Mouse (Mus musculus): ENCODE measurements at regions not wholly inside any gene's neighbourhood (a gene's known extent, or its start where the extent isn't known, plus 50 kb on each side); places are given as distances from the start of the nearest gene placed in this dataset.

DNA sequence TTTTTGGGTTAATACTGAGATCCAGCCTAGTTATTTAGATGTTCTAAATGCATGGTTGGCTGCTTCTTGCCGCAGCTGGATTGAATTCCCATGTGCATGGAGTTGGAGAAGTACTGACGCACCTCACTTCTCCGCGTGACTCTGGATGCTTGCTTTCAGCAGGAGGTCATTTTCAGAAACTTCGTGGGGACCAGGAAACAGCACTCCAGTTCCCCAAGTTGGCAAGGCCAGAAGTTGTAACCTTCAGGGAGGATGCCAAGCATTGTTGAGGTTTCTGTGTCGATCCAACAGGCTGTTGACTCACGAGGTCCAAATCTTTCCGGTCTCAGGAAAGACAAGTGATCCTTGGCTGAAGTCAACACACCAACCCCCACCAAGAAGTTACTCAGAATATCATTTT is 167.6 kb upstream of the Dpt start:
- DNase-seq (ENCODE audit: extremely low spot score), result no peak

DNA sequence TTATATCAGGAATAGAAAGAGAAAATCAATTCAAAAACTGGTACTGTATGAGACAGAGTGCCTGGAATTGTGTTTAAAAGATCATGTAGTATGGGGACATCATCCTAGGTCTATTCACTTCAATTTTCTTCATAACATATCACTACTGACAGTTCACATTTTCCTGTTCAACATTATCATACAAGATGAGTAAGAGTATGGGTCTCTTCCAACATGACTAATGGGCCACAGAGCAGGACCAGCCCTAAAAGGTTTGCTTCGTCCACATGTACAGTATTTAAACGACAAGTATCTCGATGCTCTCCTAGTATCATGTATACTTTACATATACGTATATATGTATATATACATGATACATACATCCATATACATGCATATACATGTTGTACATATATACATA is 164.8 kb upstream of the Atp1b1 start:
- no peak for DNase-seq (ENCODE audit: extremely low spot score)

DNA sequence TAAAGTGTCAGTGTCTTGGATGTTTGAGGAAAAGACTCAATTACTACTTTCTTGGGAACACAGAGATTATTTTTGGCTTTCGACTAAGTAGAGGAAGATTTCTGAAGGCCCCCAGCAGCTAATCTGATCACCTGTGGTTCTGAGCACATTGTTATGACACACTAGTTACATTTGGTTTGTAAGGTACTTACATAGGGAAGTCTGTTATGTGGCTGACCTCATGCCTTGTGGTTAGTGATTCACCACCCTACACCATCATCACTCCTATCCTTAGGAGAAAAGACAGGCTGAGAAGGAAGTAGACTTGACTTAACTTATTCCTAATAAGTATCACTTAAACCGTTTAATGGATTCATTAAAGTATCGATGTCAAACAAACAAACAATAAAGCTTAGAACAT is 164.3 kb upstream of the Atp1b1 start:
- DNase-seq (ENCODE audit: extremely low spot score), result no peak

DNA sequence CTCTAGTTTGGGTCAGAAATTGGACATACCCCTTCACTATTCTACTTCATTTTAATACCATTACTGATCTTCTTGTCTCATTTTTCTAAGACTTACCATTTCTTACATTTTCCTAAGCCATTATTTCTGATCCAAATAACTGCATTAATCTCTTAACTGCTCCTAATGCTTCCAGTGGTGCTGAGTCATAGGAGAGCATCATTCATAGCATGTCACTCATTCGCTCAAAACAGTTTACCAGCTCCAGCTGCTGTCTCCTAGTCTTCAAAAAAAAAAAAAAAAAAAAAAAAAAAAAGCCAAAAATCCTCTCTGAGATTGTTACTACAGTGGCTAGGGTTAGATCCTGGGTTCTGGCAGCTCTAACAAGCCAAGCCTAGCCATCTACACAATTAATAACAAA is 162.0 kb upstream of the Atp1b1 start:
- no peak for DNase-seq (ENCODE audit: extremely low spot score)

DNA sequence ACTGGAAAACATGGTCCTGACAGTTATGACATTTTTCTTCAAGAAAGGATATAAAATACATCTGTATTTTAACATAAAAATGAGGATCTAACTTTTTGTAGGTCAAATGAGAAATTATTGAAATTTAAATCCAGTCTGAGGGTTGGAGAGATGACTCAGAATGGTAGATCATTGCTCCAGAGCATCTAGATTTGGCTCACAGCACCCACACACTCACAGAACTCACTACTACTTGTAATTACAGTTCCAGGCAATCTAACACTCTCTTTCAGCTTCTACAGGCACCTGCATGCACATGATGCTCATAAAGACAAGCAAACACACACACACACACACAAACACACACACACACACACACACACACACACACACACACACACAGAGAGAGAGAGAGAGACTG is 159.7 kb upstream of the Atp1b1 start:
- no peak for DNase-seq (ENCODE audit: extremely low spot score)

DNA sequence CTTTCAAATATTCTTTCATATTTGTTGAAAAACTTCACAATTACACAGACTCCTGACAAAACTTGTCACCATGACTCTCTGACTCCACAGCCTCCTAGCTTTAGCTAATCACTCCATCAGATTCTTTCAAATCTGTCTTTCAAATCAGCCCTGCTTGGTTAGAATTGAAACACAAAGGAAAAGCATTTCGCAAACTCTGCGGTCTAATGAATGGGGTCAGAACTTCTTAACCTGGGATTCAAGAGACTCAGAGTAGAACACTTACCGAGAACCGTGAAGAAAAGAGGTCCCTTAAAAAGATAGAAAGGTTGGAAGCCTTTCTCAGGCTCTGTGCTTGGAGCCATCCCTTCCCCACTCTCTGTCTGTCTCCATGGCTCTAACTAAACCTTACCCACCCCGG is 148.9 kb upstream of the Atp1b1 start:
- DNase-seq (ENCODE audit: extremely low spot score), result no peak

DNA sequence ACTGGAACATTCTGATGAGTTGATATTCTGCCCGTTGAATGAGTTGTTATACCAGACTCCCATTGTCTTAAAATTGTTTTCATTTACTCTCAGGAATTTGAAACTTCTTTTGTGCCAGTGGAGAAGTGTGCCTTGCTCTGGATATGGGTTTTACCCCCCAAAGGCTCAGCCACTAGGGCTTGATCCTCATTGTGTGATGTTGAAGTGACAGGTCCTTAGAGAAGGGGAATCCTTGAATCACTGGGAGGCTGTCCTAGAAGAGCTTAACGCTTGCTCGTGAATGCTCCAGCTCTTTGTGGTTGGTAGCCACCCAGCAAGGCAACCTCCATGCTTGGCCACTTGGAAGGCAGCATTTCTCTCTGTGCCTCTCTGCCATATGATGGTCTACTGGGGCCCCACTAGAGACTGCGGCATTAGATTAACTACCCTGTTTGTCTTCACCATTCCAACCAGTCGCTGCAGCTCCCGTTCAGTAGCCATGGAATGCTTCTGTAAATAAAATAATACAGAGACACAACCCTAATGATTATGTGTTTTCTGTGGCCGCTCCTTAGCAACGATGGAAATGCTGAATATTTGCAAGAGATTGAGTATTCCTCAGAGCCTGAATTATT is 148.1 kb upstream of the Atp1b1 start:
- DNase-seq (ENCODE audit: extremely low spot score), result no peak

DNA sequence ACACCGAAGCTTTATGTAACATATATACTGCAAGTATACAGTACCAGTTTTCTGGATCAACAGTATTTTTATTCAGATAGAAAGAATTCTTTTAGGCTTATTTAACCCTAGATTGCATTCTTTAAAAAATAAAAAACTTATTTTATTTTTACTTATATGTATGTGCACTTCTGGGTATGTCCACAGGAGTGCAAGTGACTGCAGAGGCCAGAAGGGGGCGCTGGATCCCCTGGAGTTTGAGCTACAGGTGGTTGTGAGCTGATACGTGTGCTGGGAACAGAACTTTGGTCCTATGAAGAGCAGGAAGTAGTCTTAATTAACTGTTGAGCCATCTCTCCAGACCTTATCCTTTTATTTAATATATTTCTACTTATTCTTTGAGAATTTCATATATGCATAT is 145.3 kb upstream of the Atp1b1 start:
- DNase-seq (ENCODE audit: extremely low spot score), result no peak

DNA sequence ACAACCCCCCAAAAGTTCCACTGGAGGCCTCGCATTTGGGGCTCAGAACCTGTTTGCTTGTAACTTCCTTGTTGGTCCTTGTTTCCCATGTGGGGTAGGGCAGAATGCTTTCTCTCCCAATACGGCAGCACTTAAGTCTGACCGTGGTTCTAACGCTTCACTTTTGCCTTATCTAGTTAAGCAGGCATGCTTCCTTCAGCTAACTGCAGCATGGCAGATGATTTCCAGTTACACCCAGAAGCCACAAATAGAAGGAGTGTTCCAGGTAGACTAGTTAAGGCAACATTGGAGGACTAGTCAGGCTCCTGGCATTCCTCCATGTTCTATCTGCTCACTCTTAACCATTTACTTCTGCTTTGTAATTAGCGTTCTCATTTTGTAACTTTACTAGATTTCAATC is 144.4 kb upstream of the Atp1b1 start:
- no peak for DNase-seq (ENCODE audit: extremely low spot score)

DNA sequence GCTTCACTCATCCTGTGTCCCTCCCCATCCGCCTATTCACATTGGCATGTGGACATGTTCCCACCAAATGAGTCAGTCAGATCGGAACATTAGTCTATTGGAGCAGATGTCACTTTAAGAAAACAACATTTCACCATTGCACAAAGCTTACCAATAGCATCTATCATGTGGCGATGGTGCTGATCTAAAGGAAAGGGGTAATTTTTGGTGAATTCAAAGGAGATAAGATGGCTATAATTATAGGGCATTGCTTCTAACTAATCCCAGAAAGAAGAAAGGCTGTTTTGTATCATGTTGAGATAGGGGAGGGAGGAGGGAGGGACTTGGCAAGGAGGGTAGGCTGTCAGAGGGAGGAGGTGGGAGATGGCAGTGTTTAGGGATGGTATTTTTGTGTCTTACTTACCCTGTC is 132.1 kb upstream of the Atp1b1 start:
- DNase-seq (ENCODE audit: extremely low spot score), result no peak

DNA sequence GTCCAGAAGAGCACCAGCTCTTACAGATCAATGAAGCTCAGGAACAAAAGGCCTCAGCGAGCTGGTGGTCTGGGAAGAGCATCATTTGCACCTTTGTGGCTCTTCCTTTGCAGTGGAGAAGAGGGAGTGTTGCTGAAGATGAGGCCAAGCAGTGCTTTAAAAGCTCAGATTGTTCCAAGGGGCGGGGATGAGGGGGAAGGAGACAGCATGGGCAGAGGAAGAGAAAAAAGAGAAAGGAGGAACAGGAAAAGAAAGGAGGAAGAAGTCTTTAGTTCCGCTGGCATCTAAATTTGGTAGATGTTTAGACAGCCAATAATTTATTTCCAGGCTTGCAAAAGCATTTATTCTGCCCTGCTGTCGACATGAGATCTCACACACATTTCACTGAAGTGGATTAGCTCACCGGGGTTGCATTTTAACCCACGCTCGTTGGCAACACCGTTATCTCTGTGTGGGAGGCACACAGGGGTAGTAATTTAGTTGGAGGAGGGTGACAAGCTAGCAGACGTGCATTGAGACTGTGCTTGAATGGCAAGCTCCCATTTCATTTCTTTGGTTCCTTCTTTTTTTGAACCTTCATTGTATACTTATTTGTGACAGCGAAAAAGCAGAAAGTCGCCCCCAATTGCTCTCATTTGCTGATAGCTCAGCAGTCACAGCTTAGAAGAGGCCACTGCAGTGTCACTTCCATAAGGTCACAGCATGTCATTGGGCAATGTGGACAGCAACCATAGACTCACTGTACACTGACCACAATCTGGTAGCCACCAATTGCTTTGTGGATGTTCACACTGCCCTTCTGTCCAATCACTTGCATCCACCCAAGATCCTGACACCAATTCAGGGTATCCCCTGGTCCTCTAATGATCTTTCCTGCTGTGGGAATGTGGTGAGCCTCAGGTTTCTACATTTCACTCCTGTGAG is 128.2 kb upstream of the Atp1b1 start:
- DNase-seq (ENCODE audit: extremely low spot score), result no peak

DNA sequence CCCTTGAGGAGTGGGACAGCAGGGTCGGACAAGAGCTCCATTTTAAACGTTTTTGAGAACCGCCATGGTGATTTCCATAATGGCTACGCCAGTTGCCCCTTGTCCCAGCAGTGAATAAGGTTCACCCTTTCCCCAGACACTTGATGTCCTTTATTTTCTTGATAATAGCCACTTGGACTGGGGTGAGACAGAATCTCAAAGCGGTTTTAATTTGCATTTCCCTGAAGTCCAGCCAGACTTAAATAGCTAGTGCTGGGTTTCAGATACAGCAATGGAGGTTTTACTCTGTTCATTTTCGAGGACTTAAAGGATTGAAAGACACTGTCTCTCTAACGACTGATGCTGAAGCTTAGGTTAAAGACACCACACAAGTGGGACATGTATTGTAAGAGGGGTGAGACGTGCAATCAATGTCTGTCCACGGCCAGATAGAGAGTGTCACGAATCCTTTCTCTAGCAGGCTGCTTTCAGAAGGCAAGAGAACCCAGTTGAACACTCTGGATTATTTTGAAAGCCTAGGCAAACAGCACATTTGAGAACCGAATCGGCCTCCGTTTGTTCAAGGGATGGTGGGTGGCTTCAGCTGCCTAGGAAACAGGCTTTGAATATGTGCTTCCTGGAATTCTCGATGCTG is 118.8 kb upstream of the Atp1b1 start:
- DNase-seq (ENCODE audit: extremely low spot score), result peak; percentile 10

DNA sequence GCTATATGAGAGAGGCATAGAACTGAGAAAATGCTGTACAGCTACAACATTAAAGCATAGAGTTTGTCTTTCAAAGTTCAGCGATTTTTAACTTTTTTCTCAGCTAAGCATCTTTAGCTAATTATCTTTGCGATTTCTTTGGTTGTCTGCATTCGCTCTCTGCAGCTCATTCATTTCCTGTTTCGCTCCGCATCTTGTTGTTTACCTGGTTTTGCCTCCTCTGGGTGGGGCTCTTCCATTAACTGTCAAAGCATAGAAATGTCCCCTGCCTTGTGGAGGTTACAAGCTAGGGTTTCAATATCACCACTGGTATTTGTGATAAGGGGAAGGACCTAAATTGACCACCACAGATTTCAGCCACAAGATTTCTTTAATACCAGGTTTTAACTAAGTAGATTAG is 115.5 kb upstream of the Atp1b1 start:
- no peak for DNase-seq (ENCODE audit: extremely low spot score)

DNA sequence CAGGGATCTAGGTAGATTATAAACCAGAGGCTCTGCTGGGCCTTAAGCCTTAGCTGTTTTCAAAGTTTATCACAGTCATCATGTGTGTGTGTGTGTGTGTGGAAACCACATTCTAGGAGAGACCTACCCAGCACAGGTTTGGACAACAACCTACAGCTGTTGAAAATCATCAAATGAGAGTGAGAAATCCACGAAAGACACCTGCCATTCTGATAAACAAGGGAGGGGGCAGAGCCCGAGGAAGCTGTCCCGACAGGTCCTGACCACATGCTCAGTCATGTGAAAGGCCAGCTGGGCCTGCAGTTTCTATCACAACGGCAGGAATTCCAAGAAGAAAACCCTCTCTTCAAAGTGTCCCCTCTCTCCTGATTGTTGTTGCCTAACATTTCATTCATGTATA is 114.0 kb upstream of the Atp1b1 start:
- no peak for DNase-seq (ENCODE audit: extremely low spot score)

DNA sequence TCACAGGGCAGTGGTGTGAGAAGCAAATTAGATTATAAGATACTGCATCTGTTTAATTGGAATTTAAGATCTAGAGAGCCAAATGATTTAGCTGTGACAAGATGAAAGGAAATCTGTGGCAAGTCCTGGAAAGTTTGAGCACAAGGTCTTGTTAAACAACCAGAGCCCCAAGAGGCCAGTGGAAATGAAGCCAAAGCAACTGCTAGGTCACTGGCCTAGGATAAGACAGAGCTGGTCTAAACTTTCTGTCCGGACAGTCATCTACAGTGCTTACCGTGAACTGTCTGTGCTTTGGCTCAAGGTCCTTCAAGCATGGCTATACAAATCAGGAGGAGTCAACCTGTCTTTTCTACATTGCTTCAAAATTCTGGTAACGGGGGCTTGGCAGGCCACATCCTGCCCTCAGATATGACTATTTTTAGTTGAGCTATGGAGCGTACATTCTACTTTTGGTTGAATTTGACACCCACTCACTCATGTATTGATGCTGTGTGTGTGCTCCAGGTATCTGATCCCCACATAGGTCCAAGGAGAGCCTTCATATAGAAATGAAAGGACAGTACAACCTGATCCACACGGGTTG is 113.4 kb upstream of the Atp1b1 start:
- no peak for DNase-seq (ENCODE audit: extremely low spot score)

DNA sequence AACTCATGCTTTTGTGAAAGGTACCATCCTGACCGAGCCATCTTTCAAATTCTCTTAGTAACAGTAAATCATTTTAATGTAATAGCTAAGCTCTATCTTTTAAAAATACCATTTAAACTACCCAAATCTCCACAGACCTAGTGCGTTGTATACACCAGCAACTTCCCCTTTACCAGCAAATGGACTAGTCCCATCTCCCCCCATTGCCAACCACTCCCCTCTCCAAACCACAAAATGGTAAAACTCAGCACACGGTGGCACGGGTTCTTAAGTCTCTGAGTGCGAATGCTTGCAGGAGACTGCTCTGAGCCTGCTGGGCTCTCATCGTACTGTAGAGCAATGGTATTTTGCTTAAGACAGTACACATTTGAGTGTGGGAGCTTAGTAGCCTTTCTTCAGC is 106.7 kb upstream of the Atp1b1 start:
- DNase-seq (ENCODE audit: extremely low spot score), result no peak

DNA sequence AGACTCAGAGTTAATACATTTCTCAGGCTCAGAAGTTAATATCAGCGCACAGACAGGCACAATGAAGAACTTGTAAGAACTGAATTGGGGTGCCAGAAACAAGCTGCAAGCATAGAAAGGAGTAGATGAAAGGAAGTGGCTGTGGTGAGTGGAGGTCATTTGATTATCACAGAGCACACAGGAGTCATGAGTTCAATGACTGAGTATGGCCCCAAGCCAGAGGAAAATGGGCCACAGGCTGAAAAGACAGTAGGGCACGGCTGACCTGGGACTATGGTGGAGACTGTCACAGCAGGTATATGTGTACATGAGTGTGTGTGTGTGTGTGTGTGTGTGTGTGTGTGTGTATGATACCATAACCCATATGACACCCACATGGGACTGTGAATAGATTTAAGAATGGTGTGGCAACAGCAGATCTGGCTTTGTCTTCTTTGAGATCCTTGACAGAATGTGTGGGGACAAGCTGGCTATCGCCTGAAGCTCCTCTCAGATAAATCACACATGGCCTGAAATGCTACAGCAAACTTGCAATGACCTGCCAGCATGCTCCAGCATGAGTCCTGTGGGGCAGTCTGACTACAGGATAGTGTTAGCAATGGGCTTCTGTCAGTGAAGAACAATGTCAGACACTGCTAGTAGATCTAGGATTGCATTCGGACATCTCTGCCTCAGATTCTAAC is 101.5 kb upstream of the Atp1b1 start:
- no peak for DNase-seq (ENCODE audit: extremely low spot score)

DNA sequence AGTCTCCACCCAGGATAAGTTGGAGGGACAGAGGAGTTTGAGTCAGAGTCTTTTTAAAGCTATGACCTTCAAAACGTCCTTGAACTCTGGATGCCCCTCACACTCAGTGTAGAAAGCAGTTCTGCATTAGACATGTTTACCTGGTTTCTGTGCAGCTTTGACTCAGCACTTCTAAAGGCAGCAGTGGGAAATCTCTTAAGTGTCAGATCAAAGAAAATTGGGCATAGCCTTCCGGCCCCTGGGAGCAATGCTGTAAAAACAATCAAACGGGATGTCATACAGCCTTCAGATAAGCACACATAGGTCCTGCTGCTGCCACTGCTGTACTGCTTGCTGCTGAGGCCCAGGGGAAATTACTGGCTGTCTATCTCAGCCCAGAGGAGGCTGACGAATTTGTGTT is 94.5 kb upstream of the Atp1b1 start:
- no peak for DNase-seq (ENCODE audit: extremely low spot score)

DNA sequence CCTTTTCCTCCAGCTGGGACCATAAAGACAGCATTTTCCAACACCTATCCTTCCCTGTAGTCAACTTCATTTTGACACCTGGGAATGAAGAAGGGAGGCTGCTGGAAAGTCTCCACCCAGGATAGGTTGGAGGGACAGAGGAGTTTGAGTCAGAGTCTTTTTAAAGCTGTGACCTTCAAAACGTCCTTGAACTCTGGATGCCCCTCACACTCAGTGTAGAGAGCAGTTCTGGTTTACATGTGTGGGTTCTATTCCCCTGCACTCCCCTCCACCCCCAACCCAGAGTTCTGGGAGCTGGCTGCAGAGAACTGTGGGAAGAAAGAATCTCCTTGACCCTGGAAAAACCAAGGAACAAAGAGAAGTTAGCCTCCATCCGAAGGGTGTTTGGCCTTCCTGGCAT is 92.9 kb upstream of the Atp1b1 start:
- DNase-seq (ENCODE audit: extremely low spot score), result no peak

DNA sequence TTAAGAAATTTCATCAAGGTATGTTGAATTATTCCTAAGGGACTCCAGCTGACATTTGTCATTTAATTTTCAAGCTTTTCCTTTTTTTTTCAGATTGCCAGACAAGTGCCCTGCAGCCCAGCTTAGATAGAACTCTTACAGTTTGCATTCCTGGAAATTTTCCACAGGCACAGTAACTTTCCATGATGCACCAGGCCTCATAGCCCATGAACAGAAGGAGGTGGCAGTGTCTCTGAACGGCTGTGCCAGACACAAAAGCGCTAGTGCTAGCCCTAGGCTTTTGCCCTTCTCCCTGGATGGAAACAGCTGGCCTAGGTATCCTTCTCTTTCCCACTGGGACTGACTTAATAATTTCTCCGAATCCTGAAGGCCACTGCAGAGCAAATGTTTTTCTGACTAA is 92.4 kb upstream of the Atp1b1 start:
- no peak for DNase-seq (ENCODE audit: extremely low spot score)

DNA sequence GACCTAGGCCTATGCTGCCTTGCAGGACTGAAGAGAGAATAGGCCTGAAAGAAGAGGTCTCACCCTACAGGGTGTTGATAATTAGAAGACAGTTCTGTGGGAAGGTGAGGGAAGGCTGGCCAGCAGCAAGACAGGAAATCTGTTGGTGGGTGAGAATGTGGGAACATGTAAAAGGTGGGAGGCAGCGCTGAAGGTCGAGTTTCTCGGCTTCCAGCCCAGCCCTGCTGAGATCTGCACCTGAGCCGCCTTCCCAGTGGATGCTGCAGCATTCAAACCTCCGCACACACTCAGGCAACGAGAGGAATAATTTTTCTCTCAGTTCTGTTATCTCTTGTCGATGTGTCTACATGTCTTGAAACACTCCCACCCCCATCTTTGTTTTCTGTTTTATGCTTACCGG is 89.9 kb upstream of the Atp1b1 start:
- DNase-seq (ENCODE audit: extremely low spot score), result no peak

DNA sequence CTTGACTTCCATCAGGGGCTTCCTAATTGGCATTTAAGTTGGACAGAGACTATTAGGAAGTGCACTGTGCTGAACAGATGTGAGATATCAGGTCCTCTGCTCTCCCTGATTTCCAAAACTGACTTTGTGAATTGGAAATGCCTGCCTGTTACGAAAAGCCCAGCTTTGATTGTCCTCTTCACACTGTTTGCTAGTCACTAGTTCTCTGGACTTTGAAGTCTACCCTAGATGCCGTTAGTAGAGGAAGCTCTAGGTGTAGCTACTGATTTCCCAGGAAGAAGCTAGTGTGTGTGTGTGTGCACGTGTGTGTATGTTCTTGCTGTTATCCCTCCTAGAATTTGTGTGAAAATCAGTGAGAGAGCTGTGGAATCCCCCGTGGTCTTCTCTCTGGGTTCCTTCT is 87.7 kb upstream of the Atp1b1 start:
- no peak for DNase-seq (ENCODE audit: extremely low spot score)
